Mouse (Mus musculus): ENCODE measurements around the gene Mrpl10. TPM values are rescaled to one million over a fixed set of nuclear protein-coding genes. Genes with fewer than 3 reads are reported as not detected.

Mrpl10 gene
- polyA plus RNA-seq (2012; rRNA removed) = 72.0 and 90.4 TPM in 2 replicates

GRCm38 (mm10) chr11:97041022-97041899 lies at the start of gene Mrpl10, which contains the start of gene Lrrc46:
Gene Mrpl10, plus strand, starts transcription at chr11:97041560.
Gene Lrrc46, minus strand, starts transcription at chr11:97041407.
- no peak for DNase-seq (ENCODE audit: low read depth)

GRCm38 (mm10) chr11:96992722-96993311 lies 48.5 kb upstream of the Mrpl10 start:
- no peak for DNase-seq (ENCODE audit: low read depth)

- DNase-seq (ENCODE audit: low read depth) = no peak
Observed at GRCm38 (mm10) chr11:96995031-96995430, 46.3 kb upstream of the Mrpl10 start.

DNA sequence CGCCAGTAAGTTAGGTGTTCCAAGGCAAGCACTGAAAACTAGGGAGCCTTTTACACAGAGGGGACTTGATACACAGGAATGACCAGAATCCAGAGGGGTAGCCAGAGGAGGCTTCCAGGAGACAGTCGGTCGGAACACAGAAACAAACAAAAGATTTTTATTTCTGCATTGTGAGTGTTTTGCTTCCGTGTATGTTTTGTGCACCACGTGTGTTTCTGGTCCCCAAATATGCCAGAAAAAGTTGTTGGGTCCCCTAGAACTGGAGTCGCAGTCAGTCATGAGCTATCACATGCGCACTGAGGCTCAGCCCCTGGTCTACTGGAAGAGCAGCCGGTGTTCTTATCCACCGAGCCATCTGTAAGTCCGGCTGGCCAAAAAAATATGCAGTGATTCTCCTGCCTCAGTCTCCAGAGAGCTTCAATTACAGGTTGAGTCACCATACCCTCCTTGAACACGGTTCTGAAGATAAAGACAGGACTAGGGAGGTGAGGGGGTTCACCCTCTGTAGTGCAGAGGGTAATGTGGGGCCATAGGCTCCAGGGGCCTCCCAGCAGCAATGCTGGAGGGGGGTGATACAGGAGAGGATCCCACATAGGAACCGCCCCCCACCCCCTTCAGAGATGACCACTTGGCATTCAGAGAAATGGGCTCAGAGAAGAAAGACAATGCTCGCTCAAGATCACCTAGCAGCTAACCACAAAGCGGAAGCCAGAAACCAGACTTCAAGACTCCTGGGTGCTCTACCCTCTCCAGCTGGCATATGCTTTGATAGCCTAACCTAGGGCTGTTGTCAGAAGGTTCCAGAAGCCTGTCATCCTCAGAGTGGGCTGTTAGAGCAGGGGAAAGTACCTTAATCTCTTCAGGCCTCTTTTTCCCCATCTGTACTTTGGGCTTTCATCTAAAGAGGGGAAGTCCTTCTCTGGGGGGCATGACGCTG lies 45.3 kb upstream of the Mrpl10 start:
- DNase-seq (ENCODE audit: low read depth) = no peak

DNA sequence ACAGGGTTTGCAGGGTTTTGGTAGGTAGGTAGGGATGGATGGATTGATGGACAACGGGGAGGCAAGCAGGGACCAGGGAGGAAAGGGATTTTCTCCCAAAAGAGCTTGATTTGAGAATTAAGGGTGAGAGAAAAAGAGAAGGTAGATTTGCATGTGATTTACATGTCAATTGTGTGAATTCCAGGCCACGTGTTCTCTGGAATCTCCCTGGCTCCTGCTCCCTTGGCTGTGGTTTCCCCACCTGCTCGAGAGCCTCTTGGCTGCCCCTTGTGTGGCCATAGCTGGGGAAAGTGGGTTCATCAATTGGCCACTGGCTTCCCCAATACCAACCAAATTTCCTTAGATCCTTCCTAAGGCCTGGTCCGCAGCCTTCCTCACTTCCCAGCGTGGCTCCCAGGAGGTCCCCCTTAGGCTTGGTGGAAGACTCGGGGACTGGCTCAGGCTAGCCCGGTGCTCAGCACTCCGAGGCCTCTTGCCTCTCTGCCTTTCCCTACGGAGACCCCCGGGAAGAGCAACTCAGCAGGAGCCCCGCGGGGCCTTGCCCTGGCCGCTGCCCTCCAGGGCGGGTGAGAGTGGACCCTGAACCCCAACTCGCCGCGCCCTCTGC lies 44.5 kb upstream of the Mrpl10 start:
- no peak for DNase-seq (ENCODE audit: low read depth)

DNA sequence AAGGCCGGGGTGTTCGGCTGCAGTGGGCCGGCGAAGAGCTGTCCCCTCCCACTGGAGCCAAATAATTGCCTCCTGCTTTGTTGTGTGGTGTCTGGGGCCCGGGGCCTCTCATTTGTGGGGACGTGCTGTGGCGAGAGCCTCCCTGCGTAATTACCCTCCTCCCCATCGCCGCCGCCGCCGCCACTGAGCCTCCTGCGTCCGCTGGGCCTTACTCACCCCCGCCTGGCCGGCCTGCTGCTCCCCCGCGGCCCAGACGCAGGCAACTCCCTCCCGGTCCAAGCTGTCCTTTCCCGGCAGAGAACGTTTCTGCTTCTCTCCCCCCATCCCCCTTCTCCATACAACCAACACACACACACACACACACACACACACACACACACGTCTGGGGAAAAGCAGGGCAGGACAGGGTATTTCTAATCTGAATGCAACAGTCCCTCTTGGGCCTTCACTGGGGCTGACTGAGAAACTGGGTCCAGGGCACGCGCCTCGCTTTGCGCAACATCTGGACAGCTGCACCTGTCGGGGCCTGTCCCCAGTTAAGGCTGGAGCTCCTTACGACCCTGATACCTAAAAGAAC lies 43.9 kb upstream of the Mrpl10 start:
- DNase-seq (ENCODE audit: low read depth) = no peak

GRCm38 (mm10) chr11:97003170-97003569 lies 38.2 kb upstream of the Mrpl10 start:
- no peak for DNase-seq (ENCODE audit: low read depth)

- DNase-seq (ENCODE audit: low read depth) = no peak
Observed at GRCm38 (mm10) chr11:97007093-97007794, 34.1 kb upstream of the Mrpl10 start.

DNA sequence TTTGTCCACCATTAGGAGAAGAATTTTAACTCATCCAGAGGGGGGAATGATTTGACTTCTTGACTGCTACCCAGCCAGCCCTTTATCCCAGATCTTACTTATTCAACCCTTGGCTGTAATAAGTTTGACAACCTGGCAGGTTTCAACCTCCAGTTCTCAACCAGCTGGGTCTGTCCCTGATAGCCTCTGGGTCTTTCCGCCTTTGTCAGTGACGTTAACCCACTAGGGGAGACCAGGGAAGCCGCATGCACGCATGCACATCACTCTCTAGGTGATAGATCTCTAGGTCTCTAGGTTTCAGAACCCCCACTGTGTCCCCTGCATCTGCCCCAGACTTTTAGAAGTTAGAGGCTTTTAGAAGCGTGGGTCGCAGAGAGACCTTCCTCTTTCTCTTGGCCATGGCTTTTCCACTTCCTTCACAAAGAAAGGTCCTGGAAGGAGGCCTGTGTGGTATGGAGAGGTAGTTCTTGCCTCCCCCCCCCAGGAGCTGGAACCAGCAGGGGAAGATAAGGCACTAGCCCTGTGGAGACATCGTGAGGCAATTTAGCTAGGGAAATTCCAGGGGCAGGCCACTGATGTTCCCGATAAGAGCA lies 32.1 kb upstream of the Mrpl10 start:
- DNase-seq (ENCODE audit: low read depth) = no peak

DNA sequence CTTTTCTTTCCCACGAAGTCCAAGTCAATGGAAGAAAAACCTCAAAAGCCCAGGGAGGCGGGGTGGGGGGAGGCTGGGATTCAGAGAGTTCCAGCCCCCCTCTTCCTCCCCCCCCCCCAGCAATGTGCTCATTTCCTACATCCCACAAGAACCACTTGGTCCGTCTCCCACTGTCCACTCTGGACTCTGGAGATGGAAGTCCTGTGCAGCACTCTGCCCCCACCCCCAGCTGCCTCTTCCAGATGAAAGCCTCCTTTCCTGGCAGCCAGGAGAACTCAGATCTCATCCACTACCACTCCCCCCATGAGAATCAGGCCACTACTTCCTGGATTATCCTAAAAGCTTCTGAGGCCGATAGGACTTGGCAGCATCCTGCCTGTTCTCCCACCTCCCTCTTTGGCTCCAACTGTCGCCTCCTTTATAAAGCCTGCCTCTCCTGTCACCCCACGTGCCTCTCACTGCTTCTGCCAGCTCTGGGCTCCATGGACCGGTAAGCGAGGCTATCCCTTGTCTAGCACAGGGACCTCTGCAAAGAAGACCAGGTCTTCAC lies 28.2 kb upstream of the Mrpl10 start, which contains the start of gene Sp6:
Gene Sp6 (plus strand): TSS at position 274 of the 550 bp plus-strand sequence.
- DNase-seq (ENCODE audit: low read depth) = no peak

GRCm38 (mm10) chr11:97017696-97018582 lies 23.4 kb upstream of the Mrpl10 start:
- DNase-seq (ENCODE audit: low read depth) = no peak

GRCm38 (mm10) chr11:97018583-97019344 lies 22.6 kb upstream of the Mrpl10 start:
- no peak for DNase-seq (ENCODE audit: low read depth)

DNA sequence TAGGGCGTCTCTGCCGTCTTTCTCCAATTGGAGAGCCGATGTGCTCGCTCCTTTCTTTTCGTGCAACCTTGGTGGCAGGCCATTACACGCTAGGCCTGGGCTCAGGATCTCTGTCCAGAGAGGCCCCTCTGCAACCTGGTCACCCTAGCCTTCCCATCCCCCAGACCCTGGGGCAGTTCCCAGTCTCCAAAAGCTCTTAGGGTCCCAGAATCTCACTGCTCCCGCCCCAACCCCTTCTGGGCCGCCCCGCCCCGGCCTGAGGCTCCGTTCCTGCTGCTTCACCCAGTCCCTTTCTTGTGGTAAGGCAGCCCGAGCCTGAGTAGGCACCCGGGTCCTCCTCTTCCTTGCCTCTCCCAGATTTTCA lies 22.0 kb upstream of the Mrpl10 start:
- DNase-seq (ENCODE audit: low read depth) = no peak

DNA sequence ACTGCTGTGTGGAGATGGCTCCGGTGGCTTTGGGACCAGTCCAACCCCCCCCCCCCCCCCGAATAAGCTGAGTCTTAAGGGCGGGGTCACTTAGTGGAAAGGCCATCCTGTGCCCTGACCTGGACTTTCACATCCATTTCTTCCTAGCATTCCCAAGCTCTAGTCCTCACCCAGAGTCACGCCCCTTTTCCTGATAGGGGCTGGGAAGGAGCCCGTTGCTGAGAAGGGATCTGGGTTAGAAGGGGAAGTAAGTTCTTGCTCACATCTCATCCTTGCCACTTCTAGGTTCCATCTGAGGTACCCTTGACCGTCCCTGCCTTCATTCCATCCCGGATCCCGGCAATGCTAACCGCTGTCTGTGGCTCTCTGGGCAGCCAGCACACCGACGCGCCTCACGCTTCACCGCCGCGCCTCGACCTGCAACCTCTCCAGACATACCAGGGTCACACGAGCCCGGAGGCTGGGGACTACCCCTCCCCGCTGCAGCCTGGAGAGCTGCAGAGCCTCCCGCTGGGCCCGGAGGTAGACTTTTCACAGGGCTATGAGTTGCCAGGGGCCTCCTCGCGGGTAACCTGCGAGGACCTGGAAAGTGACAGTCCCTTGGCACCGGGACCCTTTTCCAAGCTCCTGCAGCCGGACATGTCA lies 20.1 kb upstream of the Mrpl10 start:
- DNase-seq (ENCODE audit: low read depth) = no peak

GRCm38 (mm10) chr11:97021873-97022484 lies 19.4 kb upstream of the Mrpl10 start:
- DNase-seq (ENCODE audit: low read depth) = no peak

GRCm38 (mm10) chr11:97024977-97025376 lies 16.4 kb upstream of the Mrpl10 start:
- DNase-seq (ENCODE audit: low read depth) = peak; percentile 90

DNA sequence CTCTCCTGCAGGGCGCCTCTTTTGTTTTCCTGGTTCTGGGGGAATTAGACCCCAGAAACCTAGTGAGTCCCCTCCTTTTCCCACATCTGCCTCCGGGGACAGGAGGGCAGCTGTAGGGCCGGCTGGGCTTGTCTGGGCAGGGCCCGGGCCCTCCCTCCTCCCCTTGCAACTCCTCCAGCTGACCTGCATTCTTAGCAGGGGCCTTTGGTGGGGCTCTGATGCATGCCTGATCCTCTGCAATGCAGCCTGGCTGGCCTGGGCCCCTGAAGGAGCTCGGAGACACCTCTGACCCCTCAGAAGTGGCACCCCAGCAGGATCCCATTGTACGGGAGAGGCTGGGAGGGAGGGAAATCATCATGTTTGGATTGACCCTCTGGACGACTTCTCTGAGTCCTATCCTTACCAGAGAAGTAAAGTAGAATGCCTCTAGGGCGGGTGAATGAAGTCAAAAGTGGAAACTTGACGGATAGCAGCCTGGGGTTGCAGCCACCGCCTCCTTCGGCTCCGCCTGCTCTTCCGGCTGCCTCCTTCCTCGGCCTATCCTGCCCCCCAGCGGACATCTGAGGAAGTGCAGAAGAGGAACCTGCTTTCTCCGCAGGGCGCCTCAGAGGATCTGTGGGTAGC lies 15.5 kb upstream of the Mrpl10 start:
- no peak for DNase-seq (ENCODE audit: low read depth)

Measured in gonadal fat pad, adult 2 months (tissue).